Mouse (Mus musculus): ENCODE measurements around the gene Cypt12. TPM values are rescaled to one million over a fixed set of nuclear protein-coding genes. Genes with fewer than 3 reads are reported as not detected.

The Cypt12 gene
- not detected in 2 replicates for polyA plus RNA-seq (2016; fragmentation: Nextera tagmentation; extraction: Ambion mirVana)

DNA sequence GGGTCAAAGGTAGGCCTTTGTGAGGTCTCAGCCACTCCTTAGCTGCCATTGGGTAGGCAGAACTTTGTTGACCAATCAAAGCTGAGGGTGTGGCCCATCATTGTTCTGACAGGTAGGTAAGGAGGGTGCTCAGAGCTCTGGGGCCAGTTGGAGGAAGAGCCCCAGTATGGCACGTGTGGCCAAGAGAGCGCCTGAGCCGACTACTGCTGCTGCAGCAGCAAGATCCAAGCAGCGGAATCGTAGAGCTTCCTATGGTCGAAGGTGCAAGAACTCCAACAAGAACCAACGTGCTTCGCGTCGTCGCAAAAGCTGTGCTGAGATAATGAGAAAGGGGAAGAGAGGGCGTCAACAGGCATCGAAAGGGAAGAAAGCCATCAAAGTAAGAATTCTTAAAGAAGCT lies at the start of gene Cypt12:
Gene Cypt12, plus strand, starts transcription at position 112 of the 400 bp plus-strand sequence.
- Histone ChIP-seq H3K9me3 (no peaks in the 10 kb centered on the region), H3K36me3 (no peaks in the 10 kb centered on the region), H3K4me1 (no peaks in the 10 kb centered on the region), H3K27me3 (no peaks in the 10 kb centered on the region), H3K27ac (replicated peaks) (no peak within 1 kb of the TSS), H3K4me2 (replicated peaks) (no peak within 1 kb of the TSS), H3K4me3 (no peak within 1 kb of the TSS), H3K9ac (replicated peaks) (no peak within 1 kb of the TSS)
- 92% methylated on average over 13 of the region's 13 CpGs for WGBS
- no peak for ATAC-seq (ENCODE audit: low FRiP score, low read depth)

DNA sequence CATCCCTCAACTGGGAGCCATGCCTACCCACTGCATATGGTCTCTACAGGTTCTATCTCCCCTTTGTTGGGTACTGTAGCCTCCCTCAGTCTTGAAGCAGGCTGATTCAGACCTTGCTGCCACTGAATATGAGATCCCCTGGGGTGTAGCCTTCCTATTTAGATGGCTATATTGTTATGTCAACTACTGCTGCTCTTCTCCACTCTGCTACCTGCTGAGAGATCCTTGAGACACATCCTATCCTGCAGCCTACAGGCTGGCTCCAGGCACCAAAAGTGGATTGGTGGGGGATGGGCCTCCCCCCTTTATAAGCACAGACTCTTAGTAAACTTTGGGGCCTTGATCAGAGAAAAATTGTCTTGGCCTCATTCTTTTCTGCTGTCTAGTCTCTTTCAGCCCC lies 34.4 kb upstream of the Cypt12 start:
- Histone ChIP-seq H3K9me3 (no peaks in the 10 kb centered on the region), H3K4me2 (replicated peaks) (no peak overlapping the region), H3K36me3 (no peaks in the 10 kb centered on the region), H3K4me1 (no peaks in the 10 kb centered on the region), H3K27me3 (no peaks in the 10 kb centered on the region), H3K9ac (replicated peaks) (no peak overlapping the region), H3K4me3 (no peak overlapping the region), H3K27ac (replicated peaks) (no peak overlapping the region)
- ATAC-seq (ENCODE audit: low FRiP score, low read depth) = no peak

DNA sequence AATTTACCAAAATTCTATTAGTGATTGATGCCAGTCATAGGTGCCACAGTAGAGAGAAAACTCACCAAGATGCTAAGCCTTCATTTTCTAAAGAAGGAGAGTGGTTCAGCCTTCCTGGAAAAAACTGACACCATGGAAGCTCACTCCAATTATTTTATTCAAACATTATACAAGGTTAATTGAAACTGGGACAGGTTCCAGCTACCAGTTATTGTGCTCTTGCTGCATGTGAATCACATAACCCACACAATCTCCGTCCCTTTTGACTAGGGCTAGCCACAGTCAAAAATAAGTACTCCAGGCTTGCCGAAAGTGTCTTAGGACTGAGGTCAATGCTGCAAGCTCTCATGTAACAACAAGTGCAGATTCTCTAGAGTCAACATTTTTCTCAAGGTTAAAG lies 8.0 kb upstream of the Cypt12 start:
- H3K27me3 ChIP-seq = no peaks in the 10 kb centered on the region
- H3K4me2 ChIP-seq (replicated peaks) = no peak overlapping the region
- 92% methylated on average over 2 of the region's 2 CpGs for WGBS
- ATAC-seq (ENCODE audit: low FRiP score, low read depth) = no peak
- no peaks in the 10 kb centered on the region for H3K9me3 ChIP-seq
- H3K4me1 ChIP-seq = no peaks in the 10 kb centered on the region
- H3K4me3 ChIP-seq = no peak overlapping the region
- H3K9ac ChIP-seq (replicated peaks) = no peak overlapping the region
- H3K36me3 ChIP-seq = no peaks in the 10 kb centered on the region
- no peak overlapping the region for H3K27ac ChIP-seq (replicated peaks)
